Mouse (Mus musculus) stomach, embryonic 15.5 days (tissue): ENCODE data around the gene Slc27a4. TPM values are rescaled to one million over a fixed set of nuclear protein-coding genes. Genes with fewer than 3 reads are reported as not detected.

Experiments
- microRNA-seq: library from miRNA; unstranded; fragments of <30 nt; microRNA quantifications from one replicate; pipeline ENCODE4, GENCODE M21; 2016
- polyA plus RNA-seq: library from polyadenylated mRNA; unstranded; fragments of >200 nt; fragmentation: Nextera tagmentation; extraction: Ambion mirVana; gene quantifications from 2 replicates; pipeline ENCODE4 v1.2.1, GENCODE M21; 2015

The Slc27a4 gene
- polyA plus RNA-seq, 1 experiment from 2014 or later, result 19.7 TPM

Small RNA genes within 50 kb of the gene (microRNA-seq; reads per million reads assigned to microRNA genes)
- gene Mir219a-2 (not detected), gene Mir219b (not detected)

Other genes starting within 250 kb of the Slc27a4 start
- gene Rapgef1, start 182.9 kb upstream of the Slc27a4 start, polyA plus RNA-seq, result 12.7 and 14.5 TPM in 2 replicates
- gene Gm13420, start 50.9 kb upstream of the Slc27a4 start, polyA plus RNA-seq, result 2.4 and 2.9 TPM in 2 replicates
- not detected in 2 replicates for gene Gm13547, start 43.3 kb upstream of the Slc27a4 start, polyA plus RNA-seq
- 33.3 and 35.7 TPM in 2 replicates for gene Coq4, start 15.1 kb upstream of the Slc27a4 start, polyA plus RNA-seq
- gene Trub2, start 14.1 kb upstream of the Slc27a4 start, polyA plus RNA-seq, result 32.2 and 36.3 TPM in 2 replicates
- 19.1 and 20.0 TPM in 2 replicates for gene Urm1, start 17.4 kb downstream of the Slc27a4 start, polyA plus RNA-seq
- gene Cercam, start 66.5 kb downstream of the Slc27a4 start, polyA plus RNA-seq, result 28.5 and 29.4 TPM in 2 replicates
- 53.6 and 53.8 TPM in 2 replicates for gene Odf2, start 86.6 kb downstream of the Slc27a4 start, polyA plus RNA-seq
- gene Gle1, start 132.8 kb downstream of the Slc27a4 start, polyA plus RNA-seq, result 49.3 and 51.8 TPM in 2 replicates
- 74.3 and 78.5 TPM in 2 replicates for gene Sptan1, start 162.9 kb downstream of the Slc27a4 start, polyA plus RNA-seq
- gene Wdr34, start 246.2 kb downstream of the Slc27a4 start, polyA plus RNA-seq, result 27.2 and 27.9 TPM in 2 replicates